Mouse (Mus musculus) heart, postnatal 25 days (tissue): ENCODE measurements at regions not wholly inside any gene's neighbourhood (a gene's known extent, or its start where the extent isn't known, plus 50 kb on each side); places are given as distances from the start of the nearest gene placed in this dataset.
"Not testable (repeated sequence)": the region's sequence is repeated elsewhere in the genome, so short reads cannot be mapped to it uniquely, and the experiment has no call there.

Experiments used
- DNase-seq: peaks from one replicate; pipeline ENCODE4 v3.0.0; 2022; ENCODE audit warnings: low spot score
- intact Hi-C: fragments of 180-260 bp; cut with DNase I; formaldehyde crosslinking; loops from one replicate; pipeline ENCODE4 v1.15.1; 2025

- intact Hi-C loops, result no loop called here
- no peak for DNase-seq
Observed at GRCm38 (mm10) chr3:17636276-17636675, 311.9 kb upstream of the Cypt12 start.

- DNase-seq, intact Hi-C loops: not testable (repeated sequence)
Observed at GRCm38 (mm10) chr3:17659988-17660387, 288.2 kb upstream of the Cypt12 start.

GRCm38 (mm10) chr3:17661987-17662386 lies 286.2 kb upstream of the Cypt12 start:
- DNase-seq, result no peak
- intact Hi-C loops, result no loop called here

GRCm38 (mm10) chr3:17667016-17667415 lies 281.2 kb upstream of the Cypt12 start:
- intact Hi-C loops, result no loop called here
- DNase-seq, result no peak

- intact Hi-C loops, result no loop called here
Observed at GRCm38 (mm10) chr3:17668839-17669238, 279.4 kb upstream of the Cypt12 start.

More at GRCm38 (mm10) chr3:17668839-17669238, 279.4 kb upstream of the Cypt12 start:
- DNase-seq, result no peak
